Mouse (Mus musculus): Measurements from ENCODE around the gene Gm49369. TPM values are rescaled to one million over a fixed set of nuclear protein-coding genes. Genes with fewer than 3 reads are reported as not detected.

Gm49369 gene
- total RNA-seq, 2 experiments from 2014 or later: 24.9 TPM; not detected in 1

- ATAC-seq (ENCODE audit: poor library complexity, severe bottlenecking): peak; percentile 28
Measured at GRCm38 (mm10) chr7:142394261-142395190, 12.1 kb upstream of the Gm49369 start.

DNA sequence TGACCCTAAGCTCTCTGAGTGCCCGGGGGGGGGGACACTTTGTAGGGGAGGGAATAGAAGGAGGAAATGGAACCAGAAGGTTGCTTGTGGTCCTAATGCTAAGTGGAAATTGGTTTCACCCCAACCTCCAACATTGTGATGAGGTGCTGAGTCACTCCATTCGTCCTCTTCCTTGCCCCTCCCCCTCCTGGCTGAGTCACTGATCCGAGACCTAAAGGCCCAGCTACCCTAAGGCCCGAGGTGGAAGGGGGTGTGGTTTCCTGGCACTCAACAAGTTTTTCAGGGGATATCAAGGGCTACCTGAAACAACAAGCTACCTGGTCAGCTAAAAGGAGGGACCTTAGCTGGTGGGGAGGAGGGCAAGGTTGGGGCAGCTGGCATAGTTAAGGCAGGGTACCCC, 10.7 kb upstream of the Gm49369 start:
- ATAC-seq (ENCODE audit: poor library complexity, severe bottlenecking): peak; percentile 41

DNA sequence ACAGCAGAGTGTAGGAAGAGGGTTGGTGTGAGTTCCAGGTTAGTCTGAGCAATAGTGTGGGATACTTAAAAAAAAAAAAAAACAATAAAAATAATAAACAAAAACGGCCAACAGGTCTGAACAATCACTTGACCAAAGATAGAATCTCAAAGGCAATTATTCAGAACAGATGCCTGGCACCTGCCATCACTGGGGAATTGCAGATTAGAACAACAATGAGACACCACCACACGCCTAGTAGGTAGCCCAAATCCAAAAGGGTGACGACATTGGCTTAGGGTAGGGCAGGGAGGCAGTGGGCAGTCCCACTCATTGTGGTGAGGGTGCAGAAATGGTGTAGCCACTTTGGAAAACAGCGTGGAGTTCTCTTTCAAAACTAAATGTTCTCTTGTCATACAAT, 9.1 kb upstream of the Gm49369 start:
- no peak for ATAC-seq (ENCODE audit: poor library complexity, severe bottlenecking)

DNA sequence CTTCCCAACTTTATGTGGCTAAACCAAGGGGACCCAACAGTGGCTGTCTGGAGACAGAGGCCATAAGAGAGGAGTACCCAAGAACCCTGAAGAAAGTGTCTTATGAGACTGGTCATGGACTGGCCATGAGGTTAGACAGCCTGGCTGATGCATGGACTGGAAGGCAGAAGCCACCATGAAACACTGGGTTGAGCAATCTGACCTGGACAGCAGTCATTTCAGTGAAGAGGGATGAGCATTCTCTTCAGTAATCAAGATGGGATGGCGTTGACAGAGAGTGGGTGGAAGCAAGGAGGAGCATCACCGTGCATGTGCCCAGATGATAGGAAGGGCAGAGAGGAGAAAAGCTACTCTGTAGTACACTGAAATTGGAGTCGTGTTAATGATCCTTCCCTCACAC, 8.6 kb upstream of the Gm49369 start:
- ATAC-seq (ENCODE audit: poor library complexity, severe bottlenecking): no peak

GRCm38 (mm10) chr7:142389961-142390650, 7.6 kb upstream of the Gm49369 start:
- peak; percentile 31 for ATAC-seq (ENCODE audit: poor library complexity, severe bottlenecking)

GRCm38 (mm10) chr7:142388740-142389139, 6.3 kb upstream of the Gm49369 start:
- no peak for ATAC-seq (ENCODE audit: poor library complexity, severe bottlenecking)

DNA sequence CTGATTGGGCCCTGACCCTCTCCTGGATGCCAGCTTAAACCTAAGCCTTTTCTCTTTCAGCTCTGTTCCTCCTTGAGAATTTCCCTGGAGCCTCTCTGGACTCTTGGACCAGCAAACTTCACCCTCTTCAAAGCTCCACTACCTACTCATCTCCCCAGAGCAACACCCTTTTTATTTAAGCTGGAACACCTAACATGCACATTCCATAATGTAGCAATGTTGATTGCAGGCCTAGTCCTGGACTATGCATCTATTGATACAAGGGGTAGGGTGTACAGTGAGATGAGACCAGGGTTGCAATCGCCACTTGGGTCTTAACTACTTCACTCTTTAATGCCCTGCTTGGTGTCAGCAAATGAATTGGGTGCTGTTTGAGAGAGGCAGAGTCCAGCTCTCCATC, 5.7 kb upstream of the Gm49369 start:
- no peak for ATAC-seq (ENCODE audit: poor library complexity, severe bottlenecking)

DNA sequence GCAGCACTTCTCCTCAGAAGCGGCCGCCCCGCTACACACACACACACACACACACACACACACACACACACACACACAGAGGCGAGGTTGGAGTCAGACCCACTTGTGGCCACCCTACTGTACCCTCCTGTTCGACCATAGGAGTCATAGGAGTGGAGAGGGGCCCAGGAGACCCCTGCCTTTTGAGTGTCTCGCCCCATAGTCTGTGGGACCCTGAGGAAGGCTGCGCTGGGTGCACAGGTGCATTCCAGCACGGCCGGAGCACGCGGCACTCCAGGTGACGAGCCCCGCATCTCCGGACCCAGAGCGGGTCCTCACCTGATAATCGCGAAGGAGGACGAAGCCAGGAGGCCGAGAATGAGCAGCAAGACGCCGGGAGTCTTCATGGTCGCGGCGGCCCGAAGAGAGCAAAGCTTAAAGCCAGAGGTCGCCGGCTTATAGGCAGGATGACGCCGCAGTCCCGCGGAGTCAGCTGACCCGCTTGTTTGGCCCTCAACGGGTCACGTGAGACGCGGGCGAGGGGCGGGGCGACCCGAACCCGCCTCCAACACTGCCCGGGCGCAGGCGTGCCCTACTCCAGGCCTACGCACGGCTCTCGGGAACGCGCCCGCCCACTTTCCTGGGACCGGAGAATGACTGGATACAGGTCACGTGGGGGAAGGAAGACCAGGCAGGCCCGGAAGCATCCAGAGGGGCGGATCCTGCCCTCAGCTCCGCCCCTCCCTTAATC, 5.1 kb upstream of the Gm49369 start, which contains the start of gene Ctsd:
Gene Ctsd (minus strand): TSS at position 620 of the 730 bp plus-strand sequence.
- ATAC-seq (ENCODE audit: poor library complexity, severe bottlenecking): peak; percentile 68

DNA sequence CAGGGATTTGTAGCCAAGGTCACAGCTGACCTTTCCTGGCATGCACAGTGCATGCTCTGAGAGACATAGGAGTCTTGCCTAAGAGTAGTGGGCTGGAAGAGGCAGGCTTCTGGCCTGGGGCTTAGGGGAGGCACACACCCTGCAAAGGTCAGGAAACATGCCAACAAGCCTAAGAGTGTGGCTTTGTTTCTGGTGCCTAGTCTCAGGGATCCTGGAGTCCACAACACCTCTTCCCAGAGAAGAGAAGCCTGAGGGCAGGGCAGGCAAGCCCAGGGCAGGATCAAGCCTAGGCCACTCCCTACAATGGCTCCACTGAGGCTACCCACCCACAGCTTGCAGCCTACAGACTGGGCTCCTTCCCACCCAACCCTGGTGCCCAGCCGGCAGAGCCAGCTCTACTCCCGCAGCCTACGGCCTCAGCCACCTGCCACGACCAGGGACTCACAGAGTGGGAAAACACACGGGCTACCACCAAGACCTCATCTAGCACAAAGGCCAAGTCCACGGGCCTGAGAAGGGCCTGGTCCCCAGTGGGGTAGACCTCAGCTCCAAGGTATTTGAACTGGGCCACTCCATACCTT, 4.2 kb upstream of the Gm49369 start:
- ATAC-seq (ENCODE audit: poor library complexity, severe bottlenecking): no peak

- ATAC-seq (ENCODE audit: poor library complexity, severe bottlenecking): no peak
Measured at GRCm38 (mm10) chr7:142385742-142386403, 3.4 kb upstream of the Gm49369 start.

GRCm38 (mm10) chr7:142384306-142384705, 1.8 kb upstream of the Gm49369 start:
- no peak for ATAC-seq (ENCODE audit: poor library complexity, severe bottlenecking)

DNA sequence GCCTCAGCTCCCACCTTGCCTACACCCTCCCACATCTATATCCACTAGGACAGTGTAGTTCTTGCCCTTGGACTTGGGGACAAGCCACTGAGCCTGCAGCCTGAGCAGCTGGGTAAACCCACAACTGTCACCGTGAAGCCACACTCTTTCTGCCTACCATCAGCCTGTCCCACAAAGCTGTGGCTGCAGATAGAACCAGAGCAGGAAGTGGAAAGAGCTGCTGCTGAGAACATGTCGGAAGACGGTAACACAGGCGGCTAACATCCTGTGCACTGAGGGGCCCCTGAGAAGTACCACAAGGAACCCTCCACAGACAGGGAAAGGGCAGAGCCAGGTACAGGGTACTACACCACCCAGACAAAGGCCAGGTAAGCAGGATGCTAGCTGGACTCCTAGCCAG, 1.3 kb downstream of the Gm49369 start:
- peak; percentile 28; the same call in 1 of the 2 replicates for ATAC-seq (ENCODE audit: poor library complexity, severe bottlenecking)

GRCm38 (mm10) chr7:142379186-142379585, 3.3 kb downstream of the Gm49369 start:
- peak; percentile 31 for ATAC-seq (ENCODE audit: poor library complexity, severe bottlenecking)

- ATAC-seq (ENCODE audit: poor library complexity, severe bottlenecking): no peak
Measured at GRCm38 (mm10) chr7:142377233-142377925, 5.1 kb downstream of the Gm49369 start.

DNA sequence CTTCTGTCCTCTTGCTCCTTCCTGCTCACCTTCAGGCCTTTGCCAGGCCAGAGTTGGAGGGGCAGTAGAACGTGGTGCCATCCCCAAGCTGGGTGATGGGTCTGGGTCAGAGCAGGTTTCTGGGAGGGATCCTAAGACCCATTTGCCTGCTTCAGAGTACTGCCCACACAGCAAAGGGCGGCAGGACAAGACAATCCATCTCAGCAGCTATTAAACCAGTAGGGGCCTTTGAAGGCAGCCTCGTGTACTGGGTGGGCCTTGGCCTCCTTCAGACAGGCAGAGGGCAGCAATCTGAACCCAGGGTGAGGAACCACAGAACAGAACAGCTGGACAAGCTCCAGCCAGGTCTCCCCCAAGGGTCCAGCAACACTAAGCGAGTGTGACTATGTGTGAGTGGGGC, 6.4 kb downstream of the Gm49369 start:
- no peak for ATAC-seq (ENCODE audit: poor library complexity, severe bottlenecking)

- ATAC-seq (ENCODE audit: poor library complexity, severe bottlenecking): no peak
Measured at GRCm38 (mm10) chr7:142375261-142375724, 7.2 kb downstream of the Gm49369 start.

DNA sequence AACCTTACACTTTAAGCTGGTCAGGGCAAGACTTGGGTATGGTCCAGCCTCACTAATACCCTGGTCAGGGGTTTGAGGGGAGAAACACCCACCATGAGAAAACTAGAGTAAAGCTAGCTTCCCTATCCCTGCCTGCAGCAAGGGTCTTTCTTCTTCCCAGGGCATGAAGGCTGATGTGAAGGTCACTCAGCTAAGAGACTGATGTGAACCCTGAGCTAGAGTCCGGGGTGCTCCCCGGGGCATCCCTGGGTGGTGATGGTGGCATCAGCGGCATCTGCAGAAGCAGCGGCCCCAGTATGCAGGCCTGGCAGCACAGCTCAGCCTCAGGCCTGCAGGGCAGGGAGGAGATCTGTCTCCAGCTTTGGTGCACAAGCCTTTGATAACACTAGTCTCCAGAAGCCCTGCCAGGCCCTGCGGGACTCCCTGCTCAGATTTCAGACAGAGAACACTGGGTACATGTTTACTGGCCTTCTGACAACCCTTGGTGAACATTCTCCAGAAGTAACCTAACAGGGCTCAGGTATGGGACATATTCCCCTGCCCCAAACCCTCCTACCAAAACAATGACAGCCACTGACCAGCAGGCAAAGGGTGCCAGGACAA, 8.0 kb downstream of the Gm49369 start:
- no peak for ATAC-seq (ENCODE audit: poor library complexity, severe bottlenecking)

GRCm38 (mm10) chr7:142373641-142374412, 8.6 kb downstream of the Gm49369 start, which contains the start of gene Ifitm10:
Ifitm10 (minus strand) TSS chr7:142373753.
- no peak for ATAC-seq (ENCODE audit: poor library complexity, severe bottlenecking)
